Mouse (Mus musculus): Measurements from ENCODE around the gene Tfcp2. TPM values are rescaled to one million over a fixed set of nuclear protein-coding genes. Genes with fewer than 3 reads are reported as not detected.

Tfcp2 gene
- polyA plus RNA-seq, 1 experiment from 2014 or later, result 35.4 TPM

GRCm38 (mm10) chr15:100580108-100580507 is 28.3 kb upstream of the Tfcp2 start:
- 91% methylated on average over 10 of the region's 10 CpGs for WGBS

GRCm38 (mm10) chr15:100577972-100578371 is 26.2 kb upstream of the Tfcp2 start:
- H3K4me1 ChIP-seq (replicated peaks), result peaks cover 11% of the 10 kb centered on the region
- peaks cover 65% of the 10 kb centered on the region for H3K36me3 ChIP-seq
- no peak for ATAC-seq (ENCODE audit: low read depth)
- H3K4me3 ChIP-seq, result no peak overlapping the region
- no peak overlapping the region for H3K27ac ChIP-seq (replicated peaks)
- H3K27me3 ChIP-seq, result no peaks in the 10 kb centered on the region
- H3K9ac ChIP-seq, result no peak overlapping the region
- H3K9me3 ChIP-seq, result no peaks in the 10 kb centered on the region
- no peak overlapping the region for H3K4me2 ChIP-seq
- WGBS, result 82% methylated on average over 16 of the region's 16 CpGs

More at GRCm38 (mm10) chr15:100580108-100580507, 28.3 kb upstream of the Tfcp2 start:
- H3K27me3 ChIP-seq, result no peaks in the 10 kb centered on the region
- H3K9ac ChIP-seq, result no peak overlapping the region
- ATAC-seq (ENCODE audit: low read depth), result no peak
- no peaks in the 10 kb centered on the region for H3K4me1 ChIP-seq (replicated peaks)
- no peak overlapping the region for H3K27ac ChIP-seq (replicated peaks)
- no peak overlapping the region for H3K4me2 ChIP-seq
- no peak overlapping the region for H3K4me3 ChIP-seq
- peaks cover 78% of the 10 kb centered on the region for H3K36me3 ChIP-seq
- no peaks in the 10 kb centered on the region for H3K9me3 ChIP-seq

- H3K27ac ChIP-seq (replicated peaks), result no peak overlapping the region
- no peaks in the 10 kb centered on the region for H3K9me3 ChIP-seq
- no peaks in the 10 kb centered on the region for H3K27me3 ChIP-seq
- H3K9ac ChIP-seq, result no peak overlapping the region
- H3K4me1 ChIP-seq (replicated peaks), result peaks cover 11% of the 10 kb centered on the region
- 88% methylated on average over 6 of the region's 6 CpGs for WGBS
- H3K4me2 ChIP-seq, result no peak overlapping the region
- H3K4me3 ChIP-seq, result no peak overlapping the region
- peaks cover 58% of the 10 kb centered on the region for H3K36me3 ChIP-seq
- ATAC-seq (ENCODE audit: low read depth), result no peak
Measured at GRCm38 (mm10) chr15:100576810-100577209, 25.0 kb upstream of the Tfcp2 start.

- Histone ChIP-seq H3K27ac (replicated peaks) (no peak overlapping the region), H3K4me3 (no peak overlapping the region), H3K4me2 (no peak overlapping the region), H3K4me1 (replicated peaks) (peaks cover 11% of the 10 kb centered on the region), H3K9ac (no peak overlapping the region), H3K27me3 (no peaks in the 10 kb centered on the region), H3K9me3 (no peaks in the 10 kb centered on the region), H3K36me3 (peaks cover 58% of the 10 kb centered on the region)
- ATAC-seq (ENCODE audit: low read depth), result no peak
- WGBS, result 91% methylated on average over 6 of the region's 6 CpGs
Measured at GRCm38 (mm10) chr15:100576392-100576791, 24.6 kb upstream of the Tfcp2 start.

- Histone ChIP-seq H3K9ac (no peak overlapping the region), H3K4me1 (replicated peaks) (peaks cover 11% of the 10 kb centered on the region), H3K27ac (replicated peaks) (no peak overlapping the region), H3K4me2 (no peak overlapping the region), H3K36me3 (peaks cover 49% of the 10 kb centered on the region), H3K27me3 (no peaks in the 10 kb centered on the region), H3K4me3 (no peak overlapping the region), H3K9me3 (no peaks in the 10 kb centered on the region)
- 90% methylated on average over 12 of the region's 12 CpGs for WGBS
- ATAC-seq (ENCODE audit: low read depth), result no peak
Measured at GRCm38 (mm10) chr15:100575366-100575765, 23.6 kb upstream of the Tfcp2 start.

GRCm38 (mm10) chr15:100574378-100574777 is 22.6 kb upstream of the Tfcp2 start:
- no peak for ATAC-seq (ENCODE audit: low read depth)
- WGBS, result 76% methylated on average over 2 of the region's 2 CpGs
- H3K4me2 ChIP-seq, result no peak overlapping the region
- H3K9me3 ChIP-seq, result no peaks in the 10 kb centered on the region
- H3K4me3 ChIP-seq, result no peak overlapping the region
- H3K4me1 ChIP-seq (replicated peaks), result peaks cover 11% of the 10 kb centered on the region
- H3K27me3 ChIP-seq, result no peaks in the 10 kb centered on the region
- H3K9ac ChIP-seq, result no peak overlapping the region
- H3K36me3 ChIP-seq, result peaks cover 39% of the 10 kb centered on the region
- H3K27ac ChIP-seq (replicated peaks), result no peak overlapping the region

- ATAC-seq (ENCODE audit: low read depth), result no peak
- H3K4me2 ChIP-seq, result no peak overlapping the region
- H3K27me3 ChIP-seq, result no peaks in the 10 kb centered on the region
- H3K27ac ChIP-seq (replicated peaks), result no peak overlapping the region
- no peak overlapping the region for H3K4me3 ChIP-seq
- H3K36me3 ChIP-seq, result peaks cover 35% of the 10 kb centered on the region
- H3K9me3 ChIP-seq, result no peaks in the 10 kb centered on the region
- WGBS, result 50% methylated on average over 6 of the region's 6 CpGs
- peaks cover 11% of the 10 kb centered on the region for H3K4me1 ChIP-seq (replicated peaks)
- no peak overlapping the region for H3K9ac ChIP-seq
Measured at GRCm38 (mm10) chr15:100573946-100574345, 22.1 kb upstream of the Tfcp2 start.

- Histone ChIP-seq H3K4me2 (no peak overlapping the region), H3K9ac (no peak overlapping the region)
- 77% methylated on average over 3 of the region's 3 CpGs for WGBS
Measured at GRCm38 (mm10) chr15:100569239-100569638, 17.4 kb upstream of the Tfcp2 start.

GRCm38 (mm10) chr15:100566531-100566930 is 14.7 kb upstream of the Tfcp2 start:
- Histone ChIP-seq H3K4me2 (no peak overlapping the region), H3K4me3 (no peak overlapping the region), H3K9ac (no peak overlapping the region), H3K27me3 (no peaks in the 10 kb centered on the region), H3K9me3 (no peaks in the 10 kb centered on the region), H3K27ac (replicated peaks) (no peak overlapping the region), H3K4me1 (replicated peaks) (no peaks in the 10 kb centered on the region), H3K36me3 (no peaks in the 10 kb centered on the region)
- WGBS, result 54% methylated on average over 2 of the region's 2 CpGs
- ATAC-seq (ENCODE audit: low read depth), result no peak

More at GRCm38 (mm10) chr15:100569239-100569638, 17.4 kb upstream of the Tfcp2 start:
- no peak overlapping the region for H3K4me3 ChIP-seq
- H3K27ac ChIP-seq (replicated peaks), result no peak overlapping the region
- H3K27me3 ChIP-seq, result no peaks in the 10 kb centered on the region
- H3K4me1 ChIP-seq (replicated peaks), result peaks cover 8% of the 10 kb centered on the region
- no peak for ATAC-seq (ENCODE audit: low read depth)
- H3K36me3 ChIP-seq, result no peaks in the 10 kb centered on the region
- H3K9me3 ChIP-seq, result no peaks in the 10 kb centered on the region

- ATAC-seq (ENCODE audit: low read depth), result no peak
- Histone ChIP-seq H3K36me3 (no peaks in the 10 kb centered on the region), H3K27me3 (no peaks in the 10 kb centered on the region), H3K4me1 (replicated peaks) (no peaks in the 10 kb centered on the region), H3K9ac (no peak overlapping the region), H3K4me2 (no peak overlapping the region), H3K9me3 (no peaks in the 10 kb centered on the region), H3K4me3 (no peak overlapping the region), H3K27ac (replicated peaks) (no peak overlapping the region)
- WGBS, result 81% methylated on average over 5 of the region's 5 CpGs
Measured at GRCm38 (mm10) chr15:100557705-100558433, 6.1 kb upstream of the Tfcp2 start.

- Histone ChIP-seq H3K27me3 (no peaks in the 10 kb centered on the region), H3K36me3 (no peaks in the 10 kb centered on the region), H3K4me3 (no peak overlapping the region), H3K27ac (replicated peaks) (no peak overlapping the region), H3K9ac (no peak overlapping the region), H3K4me2 (no peak overlapping the region), H3K9me3 (no peaks in the 10 kb centered on the region), H3K4me1 (replicated peaks) (0 out of 2 replicates have a peak, but pooled peaks cover 6% of the 10 kb centered on the region)
- WGBS, result 91% methylated on average over 9 of the region's 9 CpGs
- no peak for ATAC-seq (ENCODE audit: low read depth)
Measured at GRCm38 (mm10) chr15:100556378-100556777, 4.6 kb upstream of the Tfcp2 start.

- no peak for ATAC-seq (ENCODE audit: low read depth)
- Histone ChIP-seq H3K4me3 (no peak overlapping the region), H3K36me3 (no peaks in the 10 kb centered on the region), H3K27ac (replicated peaks) (no peak overlapping the region), H3K9me3 (no peaks in the 10 kb centered on the region), H3K9ac (no peak overlapping the region), H3K27me3 (no peaks in the 10 kb centered on the region), H3K4me1 (replicated peaks) (peaks cover 7% of the 10 kb centered on the region), H3K4me2 (no peak overlapping the region)
- 91% methylated on average over 5 of the region's 5 CpGs for WGBS
Measured at GRCm38 (mm10) chr15:100555965-100556364, 4.2 kb upstream of the Tfcp2 start.

- peaks cover 23% of the 10 kb centered on the region for H3K4me1 ChIP-seq (replicated peaks)
- no peak for ATAC-seq (ENCODE audit: low read depth)
- H3K4me2 ChIP-seq, result peak overlapping the region; percentile 77
- no peak overlapping the region for H3K27ac ChIP-seq (replicated peaks)
- H3K9me3 ChIP-seq, result 0 out of 2 replicates have a peak, but pooled peaks cover 4% of the 10 kb centered on the region
- no peaks in the 10 kb centered on the region for H3K27me3 ChIP-seq
- H3K9ac ChIP-seq, result peak overlapping the region; percentile 91; the same call in 1 of the 2 replicates
- peak overlapping the region; percentile 92 for H3K4me3 ChIP-seq
- peaks cover 24% of the 10 kb centered on the region for H3K36me3 ChIP-seq
- 92% methylated on average over 4 of the region's 4 CpGs for WGBS
Measured at GRCm38 (mm10) chr15:100550280-100550679, 1.5 kb downstream of the Tfcp2 start.

Measured in neural tube, embryonic 13.5 days (tissue).